Mouse (Mus musculus) megakaryocyte, embryonic 14.5 days (primary cell): Measurements from ENCODE around the gene Rab2b.
"Not testable (repeated sequence)": the region's sequence is repeated elsewhere in the genome, so short reads cannot be mapped to it uniquely, and the experiment has no call there.

Source experiments
- FLI1 ChIP-seq: IDR thresholded peaks from 2 replicates; pipeline ENCODE4 v1.6.1; 2012; ENCODE audit warnings: low read length, inconsistent platforms, mixed read lengths
- GATA1 ChIP-seq: IDR thresholded peaks from 3 replicates; pipeline ENCODE4 v1.6.1; 2012; ENCODE audit warnings: mixed read lengths, low read length, inconsistent platforms, borderline replicate concordance

GRCm38 (mm10) chr14:52310343-52310742, 31.0 kb upstream of the Rab2b start:
- not testable (repeated sequence) for TF ChIP-seq GATA1, FLI1
